Mouse (Mus musculus): ENCODE measurements around the gene Aadat. TPM values are rescaled to one million over a fixed set of nuclear protein-coding genes. Genes with fewer than 3 reads are reported as not detected.
"Not testable (repeated sequence)": the region's sequence is repeated elsewhere in the genome, so short reads cannot be mapped to it uniquely, and the experiment has no call there.

The Aadat gene
- polyA plus RNA-seq, 1 experiment from 2014 or later = 0.68 TPM

DNA sequence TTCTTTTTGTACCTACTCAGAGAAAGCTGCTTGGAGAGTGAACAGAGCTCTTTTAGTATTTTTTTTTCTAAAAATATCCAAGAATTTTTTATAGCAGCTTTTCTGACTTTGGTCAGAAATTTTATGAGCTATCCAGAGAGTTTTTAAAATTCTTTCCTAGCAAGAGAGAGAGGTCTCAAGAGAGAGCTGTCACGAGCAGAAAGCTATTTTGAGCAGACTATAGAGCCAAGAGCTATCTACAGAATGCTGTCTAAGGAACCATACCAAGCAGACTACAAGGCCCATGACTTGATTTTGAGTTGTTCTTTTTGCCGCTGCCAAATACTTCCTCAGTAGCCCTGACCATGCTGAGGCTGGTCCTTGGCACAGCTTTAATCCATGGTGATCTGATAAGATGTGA lies 77.6 kb downstream of the Aadat start:
- Histone ChIP-seq H3K4me2 (replicated peaks) (no peak overlapping the region), H3K4me3 (no peak overlapping the region), H3K9me3 (replicated peaks) (no peaks in the 10 kb centered on the region), H3K27ac (no peak overlapping the region), H3K9ac (no peak overlapping the region), H3K27me3 (no peaks in the 10 kb centered on the region), H3K36me3 (no peaks in the 10 kb centered on the region), H3K4me1 (no peaks in the 10 kb centered on the region)
- WGBS = 77% methylated on average over 2 of the region's 2 CpGs
- no peak for ATAC-seq (ENCODE audit: low FRiP score)

DNA sequence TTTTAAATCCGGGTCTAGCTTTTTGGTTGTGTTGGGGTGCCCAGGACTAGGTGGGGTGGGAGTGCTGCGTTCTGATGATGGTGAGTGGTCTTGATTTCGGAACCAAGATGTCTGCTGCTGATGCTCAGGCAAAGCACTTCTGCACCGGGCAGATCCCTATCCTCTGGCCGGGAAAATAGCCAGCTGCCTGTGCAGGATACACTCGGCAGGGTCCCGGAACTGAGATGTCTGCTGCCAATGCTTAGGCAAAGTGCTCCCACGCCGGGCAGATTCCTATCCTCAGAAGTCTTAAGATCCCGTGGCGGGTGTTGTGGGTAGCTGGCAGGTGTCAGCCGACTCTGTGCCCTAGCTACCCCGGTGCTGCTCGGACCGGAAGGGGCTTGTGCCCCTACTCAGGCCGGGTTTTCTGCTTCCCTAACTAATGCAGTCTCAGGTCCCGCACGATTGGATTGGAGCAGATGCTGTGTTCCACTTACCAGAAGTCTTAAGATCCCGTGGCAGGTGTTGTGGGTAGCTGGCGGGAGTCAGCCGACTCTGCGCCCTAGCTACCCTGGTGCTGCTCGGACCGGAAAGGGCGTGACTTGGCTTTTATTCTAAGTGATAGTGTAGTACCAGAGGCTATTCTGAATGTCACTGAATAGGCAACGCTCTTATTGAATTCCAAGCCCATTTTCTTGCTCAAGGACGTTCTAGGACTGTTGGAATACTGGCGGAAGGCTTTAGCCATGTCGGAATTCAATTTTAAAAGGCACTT lies 85.8 kb downstream of the Aadat start:
- H3K4me2 ChIP-seq (replicated peaks); H3K4me3 ChIP-seq; H3K4me1 ChIP-seq; H3K9me3 ChIP-seq (replicated peaks); H3K36me3 ChIP-seq; H3K9ac ChIP-seq; H3K27ac ChIP-seq; ATAC-seq (ENCODE audit: low FRiP score); H3K27me3 ChIP-seq: not testable (repeated sequence)
- 86% methylated on average over 29 of the region's 29 CpGs for WGBS

DNA sequence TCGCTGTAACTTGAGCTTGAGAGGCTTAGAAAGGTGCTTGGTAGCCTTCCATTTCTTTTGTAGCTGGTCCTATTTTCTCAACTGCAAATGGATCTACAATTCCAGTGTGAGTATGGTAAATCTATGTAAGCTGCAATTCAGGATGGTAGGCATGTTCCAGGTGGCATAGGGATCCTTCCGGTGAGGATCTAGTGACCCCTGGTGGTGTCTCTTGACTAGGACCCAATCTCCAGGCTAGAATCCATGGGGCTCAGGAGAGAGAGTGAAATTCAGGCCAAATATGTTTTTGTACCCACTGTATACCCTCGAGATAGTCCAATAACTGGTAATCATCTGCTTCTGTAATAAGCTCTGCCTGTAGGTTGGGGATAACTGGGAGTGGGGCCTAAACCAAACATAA lies 89.0 kb downstream of the Aadat start:
- H3K4me1 ChIP-seq = no peaks in the 10 kb centered on the region
- no peak for ATAC-seq (ENCODE audit: low FRiP score)
- no peaks in the 10 kb centered on the region for H3K36me3 ChIP-seq
- no peak overlapping the region for H3K4me3 ChIP-seq
- no peak overlapping the region for H3K9ac ChIP-seq
- H3K27ac ChIP-seq = no peak overlapping the region
- WGBS = 70% methylated on average over 3 of the region's 3 CpGs
- H3K27me3 ChIP-seq = no peaks in the 10 kb centered on the region
- no peaks in the 10 kb centered on the region for H3K9me3 ChIP-seq (replicated peaks)
- H3K4me2 ChIP-seq (replicated peaks) = no peak overlapping the region

Other genes with a start within 250 kb of the Aadat start
- gene Gm10283, start 2.7 kb upstream of the Aadat start, polyA plus RNA-seq (2016; fragmentation: Nextera tagmentation; extraction: Ambion mirVana) = not detected in 2 replicates
- gene Mfap3l, start 126.9 kb downstream of the Aadat start, polyA plus RNA-seq (2016; fragmentation: Nextera tagmentation; extraction: Ambion mirVana) = 2.1 and 2.6 TPM in 2 replicates

All from hindbrain, embryonic 12.5 days (tissue).